Mouse (Mus musculus): ENCODE measurements around the gene Cidec.

Gene Cidec

GRCm38 (mm10) chr6:113394811-113395210 is 40.7 kb downstream of the Cidec start:
- H3K36me3 ChIP-seq (ENCODE audit: insufficient read depth, low read length): peaks cover 33% of the 10 kb centered on the region
- TF ChIP-seq POU5F1 (IDR thresholded peaks at IDR 0.05; ENCODE audit: borderline replicate concordance, low read length) (no peak), CTCF (conservative IDR thresholded peaks at IDR 0.05; ENCODE audit: low read length) (no peak), NANOG (IDR thresholded peaks at IDR 0.05; ENCODE audit: borderline replicate concordance, low read length) (no peak)
- no peaks in the 10 kb centered on the region for H3K9me3 ChIP-seq (ENCODE audit: low read length)
- no peak overlapping the region for H3K4me3 ChIP-seq (replicated peaks; ENCODE audit: low read length)
- 0 out of 2 replicates have a peak, but pooled peaks cover 5% of the 10 kb centered on the region for H3K27me3 ChIP-seq (ENCODE audit: insufficient read depth, low read length)
- peaks cover 86% of the 10 kb centered on the region for H3K4me1 ChIP-seq (replicated peaks; ENCODE audit: low read depth, low read length)

DNA sequence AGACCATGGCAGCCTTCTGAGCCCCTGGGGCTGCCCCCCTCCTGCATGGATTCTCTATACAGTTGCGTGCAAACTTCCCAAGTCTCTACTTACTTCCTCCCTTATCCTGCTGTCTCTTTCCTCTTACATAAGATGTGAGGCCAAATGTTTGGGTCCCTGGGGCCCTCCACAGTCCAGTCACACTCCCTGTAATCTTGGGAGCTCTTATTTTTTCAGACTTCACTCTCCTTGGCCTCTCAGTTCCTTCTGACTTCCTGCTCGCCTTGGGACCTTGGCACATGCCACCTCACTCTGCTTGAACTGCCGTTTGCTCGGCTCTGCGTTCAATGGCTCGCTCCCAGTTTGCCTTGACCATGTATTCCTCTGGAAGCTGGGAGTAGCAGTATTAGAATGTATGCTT is 41.6 kb downstream of the Cidec start:
- H3K27me3 ChIP-seq (ENCODE audit: insufficient read depth, low read length): 0 out of 2 replicates have a peak, but pooled peaks cover 5% of the 10 kb centered on the region
- no peak overlapping the region for H3K4me3 ChIP-seq (replicated peaks; ENCODE audit: low read length)
- H3K9me3 ChIP-seq (ENCODE audit: low read length): no peaks in the 10 kb centered on the region

DNA sequence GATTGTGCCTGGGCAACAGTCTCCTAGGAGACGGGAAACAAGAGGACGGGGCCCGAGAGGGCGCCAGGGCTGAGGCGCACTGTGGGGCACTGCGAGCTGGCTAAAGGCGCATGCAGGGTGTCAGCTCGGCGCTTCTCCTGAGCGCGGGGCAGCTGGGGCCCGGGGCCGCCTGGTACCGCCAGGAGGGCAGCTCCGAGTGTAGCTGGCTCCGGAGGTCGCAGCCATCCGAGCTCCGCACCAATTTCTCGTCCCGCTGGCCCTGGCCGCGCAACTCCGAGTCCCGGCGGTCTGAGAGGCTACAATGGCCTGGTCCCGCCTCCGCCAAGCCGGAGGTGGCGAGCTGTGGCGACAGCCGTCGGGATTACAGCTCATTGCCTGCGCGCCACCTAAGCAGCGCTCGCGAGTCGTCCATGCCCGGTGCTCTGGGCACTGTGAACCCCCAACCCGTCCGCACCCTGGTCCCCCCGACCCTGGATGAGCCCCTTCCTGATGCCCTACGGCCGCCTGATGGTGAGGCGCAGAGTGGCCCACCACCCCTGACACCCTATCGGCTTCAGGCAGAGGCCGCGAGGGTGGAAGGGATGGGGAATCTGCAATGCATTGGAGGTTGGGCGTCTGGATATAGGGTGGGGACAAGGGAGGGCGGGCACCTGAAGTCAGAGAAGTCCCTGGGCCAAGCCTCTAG is 43.0 kb downstream of the Cidec start:
- H3K9me3 ChIP-seq (ENCODE audit: low read length): no peaks in the 10 kb centered on the region
- peaks cover 93% of the 10 kb centered on the region for H3K4me1 ChIP-seq (replicated peaks; ENCODE audit: low read depth, low read length)
- peaks cover 49% of the 10 kb centered on the region for H3K36me3 ChIP-seq (ENCODE audit: insufficient read depth, low read length)
- no peak for TF ChIP-seq NANOG (IDR thresholded peaks at IDR 0.05; ENCODE audit: borderline replicate concordance, low read length)
- TF ChIP-seq CTCF (conservative IDR thresholded peaks at IDR 0.05; ENCODE audit: low read length): no peak
- H3K4me3 ChIP-seq (replicated peaks; ENCODE audit: low read length): peak overlapping the region; percentile 85
- 0 out of 2 replicates have a peak, but pooled peaks cover 5% of the 10 kb centered on the region for H3K27me3 ChIP-seq (ENCODE audit: insufficient read depth, low read length)

More for the DNA sequence above, 41.6 kb downstream of the Cidec start:
- Histone ChIP-seq H3K36me3 (ENCODE audit: insufficient read depth, low read length) (peaks cover 39% of the 10 kb centered on the region), H3K4me1 (replicated peaks; ENCODE audit: low read depth, low read length) (peaks cover 93% of the 10 kb centered on the region)
- no peak for TF ChIP-seq POU5F1 (IDR thresholded peaks at IDR 0.05; ENCODE audit: borderline replicate concordance, low read length)
- TF ChIP-seq NANOG (IDR thresholded peaks at IDR 0.05; ENCODE audit: borderline replicate concordance, low read length): no peak
- TF ChIP-seq CTCF (conservative IDR thresholded peaks at IDR 0.05; ENCODE audit: low read length): no peak

- Histone ChIP-seq H3K4me1 (replicated peaks; ENCODE audit: low read depth, low read length) (peaks cover 93% of the 10 kb centered on the region), H3K9me3 (ENCODE audit: low read length) (no peaks in the 10 kb centered on the region), H3K36me3 (ENCODE audit: insufficient read depth, low read length) (peaks cover 55% of the 10 kb centered on the region), H3K4me3 (replicated peaks; ENCODE audit: low read length) (peak overlapping the region; percentile 85), H3K27me3 (ENCODE audit: insufficient read depth, low read length) (0 out of 2 replicates have a peak, but pooled peaks cover 5% of the 10 kb centered on the region)
- no peak for TF ChIP-seq NANOG (IDR thresholded peaks at IDR 0.05; ENCODE audit: borderline replicate concordance, low read length)
- no peak for TF ChIP-seq CTCF (conservative IDR thresholded peaks at IDR 0.05; ENCODE audit: low read length)
- TF ChIP-seq POU5F1 (IDR thresholded peaks at IDR 0.05; ENCODE audit: borderline replicate concordance, low read length): no peak
These were observed 43.6 kb downstream of the Cidec start for GRCm38 (mm10) chr6:113392015-113392386.

DNA sequence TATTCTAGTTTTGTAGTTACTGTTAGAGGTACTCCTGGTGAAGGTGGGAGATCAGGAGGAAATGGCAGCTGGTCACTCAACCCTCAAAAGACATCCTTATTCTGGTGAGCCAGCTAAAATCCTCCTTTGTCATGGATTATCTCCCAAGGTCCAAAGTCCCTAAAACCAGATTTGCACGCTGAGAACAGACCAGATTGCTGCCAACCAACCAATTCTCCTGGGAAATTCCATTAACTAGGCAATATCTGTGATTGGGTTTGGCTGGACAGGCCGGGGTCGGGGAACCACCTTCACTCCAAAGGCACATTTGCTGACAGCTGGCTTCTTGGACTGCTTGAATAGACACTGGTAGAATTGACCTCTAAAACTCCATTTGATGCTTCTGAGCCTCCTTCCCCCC is 44.8 kb downstream of the Cidec start:
- H3K36me3 ChIP-seq (ENCODE audit: insufficient read depth, low read length): peaks cover 67% of the 10 kb centered on the region
- no peak for TF ChIP-seq POU5F1 (IDR thresholded peaks at IDR 0.05; ENCODE audit: borderline replicate concordance, low read length)
- TF ChIP-seq NANOG (IDR thresholded peaks at IDR 0.05; ENCODE audit: borderline replicate concordance, low read length): no peak
- no peak for TF ChIP-seq CTCF (conservative IDR thresholded peaks at IDR 0.05; ENCODE audit: low read length)
- no peak overlapping the region for H3K4me3 ChIP-seq (replicated peaks; ENCODE audit: low read length)
- peaks cover 84% of the 10 kb centered on the region for H3K4me1 ChIP-seq (replicated peaks; ENCODE audit: low read depth, low read length)
- no peaks in the 10 kb centered on the region for H3K9me3 ChIP-seq (ENCODE audit: low read length)
- H3K27me3 ChIP-seq (ENCODE audit: insufficient read depth, low read length): 0 out of 2 replicates have a peak, but pooled peaks cover 5% of the 10 kb centered on the region

DNA sequence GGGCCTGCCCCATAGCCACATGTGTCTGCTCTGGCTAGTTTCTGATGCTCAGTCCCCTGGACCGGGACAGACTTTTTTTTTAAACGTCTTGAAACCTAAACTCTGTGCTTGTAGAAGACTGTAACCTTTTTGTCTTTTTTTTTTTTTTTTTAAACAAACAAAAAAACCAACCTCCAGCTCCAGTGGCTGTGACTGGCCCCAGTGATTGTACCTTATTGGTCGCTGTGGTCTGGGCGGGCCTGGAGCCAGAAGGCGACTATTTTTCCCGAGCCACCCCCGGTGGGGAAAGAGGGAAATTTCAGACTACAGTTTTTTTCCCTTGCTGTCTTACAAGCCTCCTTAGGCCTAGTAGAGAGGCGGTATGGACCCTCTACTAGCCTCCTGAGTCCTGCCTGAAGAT is 46.6 kb downstream of the Cidec start, which contains the start of gene Ttll3:
Gene Ttll3 (plus strand): TSS at position 301 of the 400 bp plus-strand sequence.
- TF ChIP-seq NANOG (IDR thresholded peaks at IDR 0.05; ENCODE audit: borderline replicate concordance, low read length) (no peak), POU5F1 (IDR thresholded peaks at IDR 0.05; ENCODE audit: borderline replicate concordance, low read length) (no peak), CTCF (conservative IDR thresholded peaks at IDR 0.05; ENCODE audit: low read length) (no peak)
- Histone ChIP-seq H3K4me1 (replicated peaks; ENCODE audit: low read depth, low read length) (peaks cover 83% of the 10 kb centered on the region), H3K27me3 (ENCODE audit: insufficient read depth, low read length) (0 out of 2 replicates have a peak, but pooled peaks cover 5% of the 10 kb centered on the region), H3K4me3 (replicated peaks; ENCODE audit: low read length) (peak within 1 kb of the TSS; percentile 43), H3K9me3 (ENCODE audit: low read length) (no peaks in the 10 kb centered on the region), H3K36me3 (ENCODE audit: insufficient read depth, low read length) (peaks cover 76% of the 10 kb centered on the region)

DNA sequence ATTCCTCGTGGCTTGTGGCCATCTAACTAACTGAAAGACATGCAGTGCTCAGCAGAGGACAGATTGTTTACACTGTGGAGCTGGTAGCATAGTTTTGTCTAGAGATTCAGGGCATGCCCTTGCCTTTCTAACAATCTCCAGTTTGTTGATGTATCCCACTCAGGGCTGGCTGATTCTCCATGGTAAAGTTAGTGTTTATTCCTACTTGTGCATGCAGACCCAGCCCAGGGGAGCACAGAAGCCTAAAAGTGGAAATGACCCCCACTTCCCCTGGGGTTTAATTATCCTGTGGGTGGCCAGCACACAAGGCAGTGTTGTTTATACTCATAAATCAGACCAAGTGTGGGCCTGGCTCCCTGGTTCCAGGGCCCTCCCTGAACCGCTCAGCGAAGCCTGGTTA is 49.5 kb downstream of the Cidec start:
- H3K36me3 ChIP-seq (ENCODE audit: insufficient read depth, low read length): peaks cover 100% of the 10 kb centered on the region
- TF ChIP-seq NANOG (IDR thresholded peaks at IDR 0.05; ENCODE audit: borderline replicate concordance, low read length): no peak
- no peak for TF ChIP-seq CTCF (conservative IDR thresholded peaks at IDR 0.05; ENCODE audit: low read length)
- TF ChIP-seq POU5F1 (IDR thresholded peaks at IDR 0.05; ENCODE audit: borderline replicate concordance, low read length): no peak
- no peaks in the 10 kb centered on the region for H3K27me3 ChIP-seq (ENCODE audit: insufficient read depth, low read length)
- no peaks in the 10 kb centered on the region for H3K9me3 ChIP-seq (ENCODE audit: low read length)
- H3K4me1 ChIP-seq (replicated peaks; ENCODE audit: low read depth, low read length): peaks cover 73% of the 10 kb centered on the region
- H3K4me3 ChIP-seq (replicated peaks; ENCODE audit: low read length): no peak overlapping the region

GRCm38 (mm10) chr6:113385160-113385714 is 50.3 kb downstream of the Cidec start:
- H3K27me3 ChIP-seq (ENCODE audit: insufficient read depth, low read length): no peaks in the 10 kb centered on the region
- peaks cover 75% of the 10 kb centered on the region for H3K4me1 ChIP-seq (replicated peaks; ENCODE audit: low read depth, low read length)
- H3K4me3 ChIP-seq (replicated peaks; ENCODE audit: low read length): no peak overlapping the region
- H3K9me3 ChIP-seq (ENCODE audit: low read length): no peaks in the 10 kb centered on the region
- peaks cover 100% of the 10 kb centered on the region for H3K36me3 ChIP-seq (ENCODE audit: insufficient read depth, low read length)
- no peak for TF ChIP-seq POU5F1 (IDR thresholded peaks at IDR 0.05; ENCODE audit: borderline replicate concordance, low read length)
